Mouse (Mus musculus) cerebellum, adult 2 months (tissue): ENCODE measurements around the gene Hint1. TPM values are rescaled to one million over a fixed set of nuclear protein-coding genes. Genes with fewer than 3 reads are reported as not detected.

Source experiments
- DNase-seq, 2 experiments: peaks; one replicate each; pipeline ENCODE4 v3.0.0; 2021
- H3K27ac ChIP-seq: fragments of 200-500 bp; 2 replicates; pipeline ENCODE4 v1.5.1; 2012; ENCODE audit warnings: low read length, control low read depth, inconsistent platforms; ENCODE audit not compliant: insufficient read depth
- H3K27me3 ChIP-seq: fragments of 200-500 bp; 2 replicates; pipeline ENCODE4 v1.6.1; 2012; ENCODE audit warnings: inconsistent platforms, mild to moderate bottlenecking, low read length, moderate library complexity; ENCODE audit not compliant: control insufficient read depth, insufficient read depth
- H3K4me1 ChIP-seq: fragments of 200-500 bp; 2 replicates; pipeline ENCODE4 v1.6.1; 2011; ENCODE audit warnings: low read length; ENCODE audit not compliant: control insufficient read depth, insufficient read depth
- H3K4me3 ChIP-seq: fragments of 200-500 bp; replicated peaks from 2 replicates; pipeline ENCODE3; 2011; ENCODE audit warnings: mild to moderate bottlenecking, low read depth, low read length, control low read depth; ENCODE audit not compliant: insufficient read depth
- CTCF ChIP-seq: fragments of 200-500 bp; IDR thresholded peaks from 2 replicates; pipeline ENCODE4 v1.5.1; 2011; ENCODE audit warnings: low read depth, mild to moderate bottlenecking, control low read depth, low read length, moderate library complexity, borderline replicate concordance; ENCODE audit not compliant: insufficient read depth
- POLR2A ChIP-seq: fragments of 200-500 bp; IDR thresholded peaks from 2 replicates; pipeline ENCODE4 v1.6.1; 2011; ENCODE audit warnings: low read length, control low read depth, borderline replicate concordance; ENCODE audit not compliant: insufficient read depth
- WGBS: fragments of 180-500 bp; shearing (Covaris S2); methylation state at CpG from one replicate; pipeline ENCODE4 v1.1.7; 2018; 5-methylcytosine and 5-hydroxymethylcytosine counted together
- polyA plus RNA-seq: library from polyadenylated mRNA; depleted of rRNA; stranded (reverse); fragments of >200 nt; gene quantifications from 2 replicates; pipeline ENCODE4 v1.2.3, GENCODE M21; 2012

Hint1 gene
- polyA plus RNA-seq, 1 experiment: 786 TPM

DNA sequence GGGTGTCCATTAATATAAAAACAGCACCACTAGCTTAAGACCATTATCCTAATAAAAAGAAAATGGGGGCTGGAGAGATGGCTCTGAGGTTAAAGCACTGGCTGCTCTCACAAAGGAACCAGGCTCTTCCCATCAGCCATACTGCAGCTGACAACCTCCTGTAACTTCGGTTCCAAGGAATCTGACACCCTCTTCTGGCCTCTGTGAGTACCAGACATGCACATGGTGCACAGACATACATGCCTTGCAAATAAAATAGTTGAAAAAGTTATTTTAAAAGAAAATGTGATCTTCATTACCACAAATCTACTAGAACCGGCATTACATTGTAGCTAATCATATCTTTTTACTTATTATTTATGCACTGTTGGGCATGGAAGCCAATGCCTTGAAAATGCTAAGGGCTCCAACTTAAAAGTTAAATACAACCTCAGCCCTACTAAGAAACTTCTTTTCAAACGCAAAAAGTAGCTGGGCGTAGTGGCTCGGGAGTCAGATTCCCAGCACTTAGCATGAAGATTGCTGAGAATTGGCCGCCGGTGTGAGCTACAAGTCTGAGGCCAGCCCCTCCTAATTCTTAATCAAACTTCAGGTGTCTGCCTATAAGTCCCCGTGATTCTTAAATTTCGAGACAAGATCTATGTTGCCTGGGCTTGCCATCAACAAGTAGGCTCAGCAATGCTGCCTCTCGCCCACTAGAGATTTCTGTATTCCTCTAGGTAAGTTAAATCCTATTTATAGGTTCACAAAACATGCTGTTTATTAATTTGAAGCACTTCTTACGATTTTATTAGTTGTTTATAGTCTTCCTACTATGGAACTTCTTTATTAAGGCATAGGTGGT lies 6.6 kb upstream of the Hint1 start:
- TF ChIP-seq CTCF: 0 out of 2 replicates have a peak, but pooled peaks have one; percentile 24
- no peak for TF ChIP-seq POLR2A
- no peak for DNase-seq
- WGBS: 16% methylated on average over 11 of the region's 11 CpGs
- H3K27ac ChIP-seq: peak overlapping the region; percentile 88; the same call in 1 of the 2 replicates
- H3K4me1 ChIP-seq: no peaks in the 10 kb centered on the region
- H3K4me3 ChIP-seq: peak overlapping the region; percentile 94
- no peaks in the 10 kb centered on the region for H3K27me3 ChIP-seq

GRCm38 (mm10) chr11:54860256-54861038 lies 5.7 kb upstream of the Hint1 start, which contains the start of gene Lyrm7:
TSS of gene Lyrm7 (minus strand) at chr11:54860916.
- DNase-seq: peak; percentile 98 to 99
- Histone ChIP-seq H3K27me3 (no peaks in the 10 kb centered on the region), H3K4me3 (peak within 1 kb of the TSS; percentile 94), H3K27ac (peak within 1 kb of the TSS; percentile 88), H3K4me1 (no peaks in the 10 kb centered on the region)
- under 1% methylated on average over 42 of the region's 42 CpGs for WGBS
- TF ChIP-seq POLR2A: peak; percentile 95
- TF ChIP-seq CTCF: no peak

- Histone ChIP-seq H3K4me3 (no peak overlapping the region), H3K4me1 (no peaks in the 10 kb centered on the region), H3K27me3 (no peaks in the 10 kb centered on the region), H3K27ac (no peak overlapping the region)
- TF ChIP-seq POLR2A (no peak), CTCF (no peak)
- 91% methylated on average over 5 of the region's 5 CpGs for WGBS
- DNase-seq: no peak
Observed at GRCm38 (mm10) chr11:54861471-54862420, 4.4 kb upstream of the Hint1 start.

DNA sequence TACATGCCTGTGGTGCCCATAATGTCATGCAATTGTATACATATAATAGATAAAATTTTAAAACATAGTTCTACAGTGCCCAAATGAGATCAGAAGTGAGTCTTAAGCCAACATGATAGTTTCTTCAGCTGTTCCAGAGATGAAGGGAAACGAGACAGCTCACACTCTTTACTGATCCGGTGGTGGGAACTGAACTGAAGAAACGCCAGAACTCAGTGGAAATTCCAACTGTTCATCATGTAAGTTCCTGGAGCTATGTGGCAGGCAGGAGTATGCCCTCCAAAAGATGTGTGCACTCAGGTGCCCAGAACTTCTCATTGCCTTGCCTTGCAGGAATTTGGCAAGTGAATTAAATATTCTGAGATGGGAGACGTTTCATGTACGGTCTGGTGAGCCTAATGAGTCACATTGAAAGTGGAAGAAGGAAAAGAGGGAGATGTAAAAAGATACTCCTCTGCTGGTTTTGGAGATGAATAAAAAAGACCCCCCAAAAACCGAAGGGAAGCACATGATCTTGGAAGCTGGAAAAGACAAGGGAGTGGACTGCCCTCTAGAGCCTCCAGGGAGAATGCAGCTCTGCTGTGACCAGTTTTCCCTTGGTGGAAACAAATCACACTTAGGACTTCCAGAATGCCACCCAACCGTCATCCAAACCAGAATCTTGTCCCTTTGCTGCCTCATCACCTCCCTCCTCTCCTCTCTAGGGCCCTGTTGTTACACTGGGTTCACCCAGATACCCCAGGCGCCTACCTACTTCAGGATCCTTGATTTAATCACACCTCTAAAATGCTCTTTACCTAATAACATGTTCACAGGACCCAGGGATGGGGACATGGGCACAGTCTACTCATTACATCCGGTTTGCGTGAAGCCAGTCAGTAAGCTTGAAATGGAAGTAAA lies 3.3 kb upstream of the Hint1 start:
- H3K27ac ChIP-seq: no peak overlapping the region
- no peaks in the 10 kb centered on the region; the same call in 1 of the 2 replicates for H3K4me1 ChIP-seq
- WGBS: 37% methylated on average over 10 of the region's 10 CpGs
- H3K27me3 ChIP-seq: no peaks in the 10 kb centered on the region
- TF ChIP-seq POLR2A (no peak), CTCF (peak; percentile 83)
- H3K4me3 ChIP-seq: no peak overlapping the region
- peak; percentile 62 to 67 for DNase-seq

GRCm38 (mm10) chr11:54865330-54866085 lies 675 bp upstream of the Hint1 start:
- peak overlapping the region; percentile 89 for H3K4me3 ChIP-seq
- no peak for DNase-seq
- WGBS: 67% methylated on average over 6 of the region's 6 CpGs
- H3K27me3 ChIP-seq: no peaks in the 10 kb centered on the region
- H3K4me1 ChIP-seq: peaks cover 3% of the 10 kb centered on the region; the same call in 1 of the 2 replicates
- TF ChIP-seq POLR2A (no peak), CTCF (no peak)
- peak overlapping the region; percentile 29; the same call in 1 of the 2 replicates for H3K27ac ChIP-seq

- peak overlapping the region; percentile 95 for H3K27ac ChIP-seq
- no peaks in the 10 kb centered on the region for H3K27me3 ChIP-seq
- no peak for DNase-seq
- peaks cover 3% of the 10 kb centered on the region; the same call in 1 of the 2 replicates for H3K4me1 ChIP-seq
- peak overlapping the region; percentile 89 for H3K4me3 ChIP-seq
- TF ChIP-seq POLR2A (no peak), CTCF (no peak)
- WGBS: 4% methylated on average over 5 of the region's 5 CpGs
Observed at GRCm38 (mm10) chr11:54867049-54867385, 834 bp downstream of the Hint1 start.
